Mouse (Mus musculus): ENCODE results near the gene Egfem1.
A peak's percentile ranks its signal among the peaks of the same experiment; 100 is the strongest.

The Egfem1 gene

DNA sequence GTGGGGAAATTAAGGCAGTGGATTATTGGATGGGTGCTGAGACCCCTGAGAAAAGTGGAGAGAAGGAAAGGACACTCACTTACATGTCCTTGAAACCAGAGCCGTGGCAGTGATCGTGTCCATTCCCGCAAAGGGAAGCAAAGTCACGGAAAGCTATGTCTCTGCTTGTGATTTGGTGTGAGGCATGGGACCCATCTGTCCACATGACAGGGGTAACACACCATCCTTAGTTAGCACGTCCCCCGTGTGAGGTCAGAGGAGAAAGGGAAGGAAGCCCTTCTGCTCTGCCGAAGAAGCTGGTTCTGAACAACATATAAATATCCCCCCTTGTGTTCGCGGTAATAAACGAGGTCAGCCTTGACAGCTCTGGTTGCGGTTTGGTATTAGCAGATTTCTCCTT is 52.7 kb downstream of the Egfem1 start:
- DNase-seq (ENCODE audit: low spot score in 2 of 2): no peak

GRCm38 (mm10) chr3:29135176-29136064 is 53.6 kb downstream of the Egfem1 start:
- DNase-seq (ENCODE audit: low spot score in 2 of 2): no peak

- DNase-seq (ENCODE audit: low spot score in 2 of 2): no peak
Measured at GRCm38 (mm10) chr3:29136065-29136955, 54.5 kb downstream of the Egfem1 start.

DNA sequence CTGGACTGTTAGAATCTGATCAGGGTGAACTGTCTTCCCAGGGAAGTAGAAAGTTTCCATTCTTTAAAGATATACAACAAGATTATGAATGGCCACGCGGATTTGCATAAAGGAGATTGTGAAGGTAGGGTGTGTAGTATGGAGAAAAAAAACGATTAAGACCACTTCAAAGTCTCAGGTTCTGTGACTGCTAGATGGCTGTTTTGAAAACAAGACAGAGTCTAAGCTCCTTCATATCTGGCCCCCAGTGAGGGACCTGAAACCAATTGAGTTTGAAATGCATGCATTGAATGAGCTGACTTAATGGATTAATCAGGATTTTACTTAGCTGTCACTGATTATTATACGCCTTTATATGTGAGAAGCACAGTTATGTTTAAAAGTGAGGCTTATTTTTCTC is 86.6 kb downstream of the Egfem1 start:
- no peak for DNase-seq (ENCODE audit: low spot score in 2 of 2)

DNA sequence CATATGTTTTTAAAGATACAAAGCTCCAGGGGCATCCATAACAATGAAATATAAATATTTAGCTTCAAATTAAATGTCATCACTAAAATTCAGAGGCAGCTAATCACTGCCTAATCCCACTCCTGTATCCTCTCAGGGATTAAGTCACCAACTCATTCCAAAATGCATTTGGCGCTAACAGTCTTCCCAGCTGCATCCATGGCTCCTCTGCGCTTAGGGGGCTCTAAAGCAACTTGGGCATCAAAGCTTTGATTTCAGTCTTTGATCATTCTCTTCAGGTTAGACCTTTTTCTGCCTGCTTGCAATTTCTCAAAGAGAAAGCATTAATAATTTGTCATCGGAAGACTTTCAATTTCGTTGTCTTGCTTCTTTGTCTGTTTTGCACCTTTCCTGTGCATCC is 87.2 kb downstream of the Egfem1 start:
- DNase-seq (ENCODE audit: low spot score in 2 of 2): no peak

DNA sequence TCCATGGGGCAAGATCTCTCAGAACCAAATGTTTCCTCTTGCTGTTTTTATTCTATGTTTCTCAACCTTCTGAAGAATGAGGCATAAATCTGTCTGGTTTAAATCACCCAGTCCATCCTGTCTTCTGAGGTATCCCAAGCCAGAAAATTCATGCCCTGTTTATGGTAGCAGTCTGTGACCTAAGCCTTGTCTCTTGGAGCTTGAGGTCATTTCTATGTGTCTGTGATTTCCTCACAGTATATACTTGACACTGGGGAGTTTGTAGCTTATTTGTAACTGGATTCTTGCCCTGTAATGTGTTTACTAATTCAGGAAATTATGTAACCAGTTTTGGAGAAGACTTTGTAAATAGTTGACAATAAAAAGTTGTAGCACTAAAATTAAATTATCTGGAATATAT is 95.2 kb downstream of the Egfem1 start:
- no peak for DNase-seq (ENCODE audit: low spot score in 2 of 2)

GRCm38 (mm10) chr3:29182988-29183387 is 101.2 kb downstream of the Egfem1 start:
- DNase-seq (ENCODE audit: low spot score in 2 of 2): no peak

GRCm38 (mm10) chr3:29183615-29184198 is 101.9 kb downstream of the Egfem1 start:
- DNase-seq (ENCODE audit: low spot score in 2 of 2): no peak

- no peak for DNase-seq (ENCODE audit: low spot score in 2 of 2)
Measured at GRCm38 (mm10) chr3:29184486-29185241, 102.8 kb downstream of the Egfem1 start.

DNA sequence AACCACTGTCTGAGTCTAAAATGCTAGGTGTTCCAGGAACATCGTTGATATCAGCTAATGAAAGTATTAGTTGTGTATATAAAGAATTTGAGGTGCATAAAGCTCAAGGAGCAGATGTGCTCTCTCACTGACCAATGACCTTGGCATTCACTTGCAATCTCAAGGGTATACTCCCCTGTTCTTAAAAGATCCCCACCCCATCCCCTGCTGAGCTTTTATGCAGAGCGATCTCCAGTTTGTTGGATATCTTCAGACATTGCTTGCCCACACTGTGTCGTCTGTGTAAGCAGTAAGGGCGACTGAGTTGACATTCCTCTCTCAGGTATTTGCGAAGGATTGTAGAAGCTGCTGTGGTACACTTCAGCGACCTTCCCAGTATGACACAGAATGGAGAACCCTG is 108.4 kb downstream of the Egfem1 start:
- DNase-seq (ENCODE audit: low spot score in 2 of 2): no peak

- DNase-seq (ENCODE audit: low spot score in 2 of 2): no peak
Measured at GRCm38 (mm10) chr3:29197727-29198512, 116.1 kb downstream of the Egfem1 start.

- DNase-seq (ENCODE audit: low spot score in 2 of 2): peak in 1 of 2 experiments; percentile 21
Measured at GRCm38 (mm10) chr3:29200601-29201000, 118.8 kb downstream of the Egfem1 start.

- no peak for DNase-seq (ENCODE audit: low spot score in 2 of 2)
Measured at GRCm38 (mm10) chr3:29202536-29202935, 120.7 kb downstream of the Egfem1 start.

- DNase-seq (ENCODE audit: low spot score in 2 of 2): no peak
Measured at GRCm38 (mm10) chr3:29222414-29222813, 140.6 kb downstream of the Egfem1 start.

- no peak for DNase-seq (ENCODE audit: low spot score in 2 of 2)
Measured at GRCm38 (mm10) chr3:29229712-29230111, 147.9 kb downstream of the Egfem1 start.

- DNase-seq (ENCODE audit: low spot score in 2 of 2): no peak
Measured at GRCm38 (mm10) chr3:29235477-29235876, 153.7 kb downstream of the Egfem1 start.

DNA sequence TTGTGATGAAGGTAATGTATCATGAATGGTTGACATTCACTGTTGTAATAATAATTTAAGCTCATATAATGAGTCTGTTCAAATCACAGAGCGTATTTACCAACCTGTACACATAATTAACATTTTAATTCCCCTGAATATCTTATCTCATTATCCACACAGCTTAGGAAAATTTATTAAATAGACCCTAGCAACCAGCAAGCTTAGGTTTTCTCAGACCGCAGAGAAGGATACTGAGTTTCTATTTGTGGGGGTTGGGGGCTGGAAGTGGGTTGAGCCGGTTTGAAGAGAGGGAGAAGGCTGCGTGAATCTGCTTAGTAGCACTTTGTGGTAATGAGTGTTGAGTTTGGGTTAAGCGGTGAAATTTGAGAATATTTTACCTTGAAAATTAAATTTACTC is 154.7 kb downstream of the Egfem1 start:
- no peak for DNase-seq (ENCODE audit: low spot score in 2 of 2)

GRCm38 (mm10) chr3:29243600-29243999 is 161.8 kb downstream of the Egfem1 start:
- DNase-seq (ENCODE audit: low spot score in 2 of 2): no peak

- DNase-seq (ENCODE audit: low spot score in 2 of 2): no peak
Measured at GRCm38 (mm10) chr3:29291633-29292032, 209.8 kb downstream of the Egfem1 start.

DNA sequence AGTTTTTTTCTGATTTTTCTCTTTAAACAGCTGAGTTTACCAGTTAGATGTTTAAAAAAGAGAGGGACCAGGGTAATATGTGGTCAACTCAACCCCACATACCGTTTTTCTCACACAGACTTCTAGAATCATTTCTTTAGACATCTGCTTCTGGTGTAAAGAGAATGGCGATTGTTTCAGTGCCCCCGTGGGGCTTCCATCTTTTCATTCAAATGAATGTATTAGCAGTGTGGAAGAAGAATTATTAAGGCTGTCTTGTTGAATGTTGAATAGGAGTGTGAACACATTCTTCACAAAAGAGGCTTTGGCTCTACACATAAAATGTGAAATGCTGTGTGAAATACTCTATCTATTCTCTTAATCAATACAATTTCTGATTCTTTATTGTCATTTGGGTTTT is 210.4 kb downstream of the Egfem1 start:
- no peak for DNase-seq (ENCODE audit: low spot score in 2 of 2)

DNA sequence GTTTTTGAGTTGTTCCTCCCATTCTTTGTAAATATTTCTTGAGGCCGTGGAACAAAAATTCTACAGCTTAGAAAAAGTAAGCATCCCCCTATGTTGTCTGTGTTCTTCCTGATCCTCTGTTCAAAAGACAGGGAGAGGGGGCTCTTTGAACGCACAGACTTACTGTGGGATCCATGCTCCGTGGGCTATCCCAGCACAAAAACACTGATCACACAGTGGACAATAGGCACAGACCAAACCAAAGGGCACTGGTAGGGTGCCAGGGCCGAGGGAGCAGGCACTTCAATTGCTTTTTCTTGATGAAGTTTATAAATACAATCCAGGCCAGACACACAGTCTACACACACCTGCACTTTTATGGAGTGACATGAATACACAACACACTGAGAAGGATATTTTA is 211.4 kb downstream of the Egfem1 start:
- no peak for DNase-seq (ENCODE audit: low spot score in 2 of 2)

All from left cerebral cortex, adult 9 months (tissue).